Mouse (Mus musculus) cerebellum, adult 9-11 months (tissue): ENCODE data around the gene Acvrl1.

Experiments
- DNase-seq: peaks from one replicate; pipeline ENCODE4 v3.0.0; 2022

The Acvrl1 gene

DNA sequence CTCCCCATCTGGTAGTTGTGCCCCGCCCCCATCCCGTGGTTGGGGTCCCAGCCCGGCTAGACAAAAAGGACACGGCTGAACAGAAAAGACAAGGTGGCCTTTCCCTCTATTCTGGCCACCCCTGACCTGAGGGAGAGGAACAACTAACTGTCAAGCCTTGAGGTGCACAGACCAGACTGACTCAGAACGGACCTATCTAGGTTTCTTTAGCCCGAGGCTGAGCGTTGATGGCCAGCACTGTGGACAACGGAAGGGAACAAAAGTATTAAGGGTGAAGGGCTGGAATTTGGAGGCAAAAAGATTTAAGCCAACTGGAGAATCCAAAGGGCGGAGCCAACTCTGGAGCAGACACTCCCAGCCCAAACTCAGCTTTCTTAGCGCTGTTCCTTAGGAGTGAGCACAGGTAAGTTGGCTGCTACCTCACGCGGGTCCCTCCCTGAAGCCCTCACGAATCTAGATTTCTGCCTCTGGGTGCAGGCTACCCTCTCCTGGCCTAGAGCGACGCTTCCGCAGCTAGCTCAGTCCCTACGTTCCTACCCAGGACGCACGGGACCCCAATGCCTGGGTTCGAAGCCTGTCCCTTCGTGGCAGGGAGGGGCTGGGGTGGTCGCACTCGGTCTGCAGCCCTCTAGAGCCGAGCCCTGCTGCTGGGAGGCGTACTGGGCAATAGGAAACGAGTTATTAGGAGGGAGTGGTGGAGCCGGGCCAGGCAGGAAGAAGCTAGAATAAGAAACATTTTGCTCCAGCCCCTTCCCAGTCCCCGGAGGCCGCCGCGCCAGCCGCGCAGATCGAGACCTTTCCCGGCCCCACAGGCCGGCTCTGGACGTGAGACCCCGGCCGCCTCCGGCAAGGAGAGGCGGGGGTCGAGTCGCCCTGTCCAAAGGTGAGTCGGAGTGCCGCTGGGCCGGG, at the start of gene Acvrl1:
Gene Acvrl1 (plus strand): TSS at position 342 of the 909 bp plus-strand sequence.
- DNase-seq, result no peak

DNA sequence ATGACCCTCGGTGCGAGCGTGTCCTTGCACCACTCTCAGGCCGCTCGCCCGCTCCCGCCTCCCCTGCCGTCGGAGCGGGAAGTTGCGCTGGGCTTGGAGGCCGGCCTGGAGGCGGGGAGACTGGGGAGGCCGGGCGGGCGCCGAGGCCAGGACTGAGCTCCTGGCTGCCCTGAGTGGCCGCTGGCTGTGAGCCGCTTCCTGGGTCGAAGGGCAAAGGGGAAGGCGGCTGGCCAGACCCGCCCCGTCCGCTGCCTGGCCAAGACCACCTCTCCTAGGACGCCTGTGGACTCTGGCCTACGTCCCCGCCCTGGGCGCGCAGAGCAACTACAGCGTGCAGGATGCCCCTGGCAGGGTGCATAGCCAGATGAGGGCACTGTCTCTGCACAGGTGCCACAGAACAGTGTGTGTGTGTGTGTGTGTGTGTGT, 49.6 kb upstream of the Acvrl1 start:
- peak; percentile 59 for DNase-seq

DNA sequence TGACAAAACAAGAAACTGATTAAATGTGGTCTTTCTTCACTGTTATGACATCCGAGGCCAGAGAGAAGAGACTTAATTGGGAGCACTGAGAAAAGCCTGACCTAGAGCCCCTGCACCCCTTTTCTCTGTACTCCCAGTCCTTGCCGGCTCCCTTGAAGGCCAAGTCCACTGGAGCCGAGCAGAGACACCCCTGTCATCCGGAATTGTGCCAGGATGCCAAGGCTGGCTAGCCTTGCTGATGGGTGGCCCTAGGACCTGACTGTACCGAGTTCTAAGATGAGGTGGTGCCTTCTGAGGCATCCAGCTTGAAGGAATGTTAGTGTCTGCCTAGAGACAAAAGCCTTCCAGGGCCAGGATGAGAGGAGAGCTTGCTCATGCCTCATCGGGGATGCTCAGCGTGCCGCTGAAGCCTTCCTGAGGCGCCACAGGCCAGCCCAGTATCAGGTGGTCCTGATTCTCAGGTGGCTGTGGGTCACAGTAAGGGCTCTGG, 48.2 kb upstream of the Acvrl1 start:
- DNase-seq, result no peak

DNA sequence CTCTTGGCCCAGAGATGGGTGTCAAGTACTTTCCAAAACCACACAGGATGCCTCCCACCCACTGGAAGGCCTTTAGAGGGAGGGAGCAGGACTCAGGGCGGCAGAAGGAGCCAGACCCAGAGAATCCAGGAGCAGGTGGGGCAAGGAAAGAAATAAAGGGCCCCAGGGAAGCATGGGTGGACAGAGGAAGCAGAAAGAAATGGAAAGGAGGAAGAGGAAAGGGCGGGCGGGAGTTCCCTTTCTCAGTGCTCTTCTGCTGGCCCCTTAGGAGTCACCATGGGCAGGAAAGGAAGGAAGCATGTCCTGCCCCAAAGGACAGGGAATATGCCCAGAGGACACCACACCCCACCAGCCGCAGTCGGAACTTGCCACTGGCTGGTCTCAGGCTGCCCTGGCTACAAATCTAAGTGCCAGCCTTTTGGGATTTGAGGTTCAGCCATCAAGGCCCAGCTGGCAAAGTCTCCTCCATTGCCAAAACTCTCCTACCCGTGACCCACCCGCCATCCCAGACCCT, 47.2 kb upstream of the Acvrl1 start:
- DNase-seq, result no peak

DNA sequence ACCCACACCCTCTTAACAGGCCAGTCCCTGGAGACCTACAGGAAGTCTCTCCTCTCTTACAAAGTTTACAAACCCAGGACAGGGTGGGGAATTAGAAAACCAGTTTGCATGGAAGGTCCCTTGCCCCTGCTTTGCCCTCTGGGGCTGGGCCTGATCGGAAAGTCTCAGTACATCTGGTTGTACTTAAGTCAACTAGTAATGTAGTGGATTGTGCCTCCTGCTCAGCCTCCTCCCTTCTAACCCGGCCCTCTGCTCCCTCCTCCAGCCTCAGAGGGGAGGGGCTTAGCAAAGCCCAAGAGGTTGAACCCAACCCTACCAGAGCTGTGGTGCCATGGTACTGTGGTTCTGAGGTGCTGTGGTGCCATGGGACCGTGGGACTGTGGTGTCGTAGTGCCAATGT, 46.1 kb upstream of the Acvrl1 start:
- DNase-seq, result no peak

DNA sequence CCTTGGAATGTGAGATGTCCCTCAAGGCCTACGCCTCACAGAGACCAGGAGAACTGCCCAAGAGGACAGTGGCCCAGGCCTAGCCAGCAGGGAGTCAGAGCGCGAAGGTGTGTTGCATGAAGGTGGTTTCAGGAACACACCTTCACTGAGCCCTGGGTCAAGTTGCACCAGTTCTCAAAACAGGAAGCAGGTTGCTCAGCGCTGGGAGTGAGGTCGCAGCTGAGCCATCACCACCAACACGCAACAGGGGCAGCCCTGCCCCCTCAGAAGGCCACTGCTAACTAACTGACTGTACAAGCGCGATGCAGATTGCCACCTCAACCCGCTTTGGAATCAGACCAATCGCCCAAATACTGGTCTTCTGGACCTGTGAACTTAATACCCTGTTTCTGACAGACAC, 43.8 kb upstream of the Acvrl1 start:
- DNase-seq, result no peak

DNA sequence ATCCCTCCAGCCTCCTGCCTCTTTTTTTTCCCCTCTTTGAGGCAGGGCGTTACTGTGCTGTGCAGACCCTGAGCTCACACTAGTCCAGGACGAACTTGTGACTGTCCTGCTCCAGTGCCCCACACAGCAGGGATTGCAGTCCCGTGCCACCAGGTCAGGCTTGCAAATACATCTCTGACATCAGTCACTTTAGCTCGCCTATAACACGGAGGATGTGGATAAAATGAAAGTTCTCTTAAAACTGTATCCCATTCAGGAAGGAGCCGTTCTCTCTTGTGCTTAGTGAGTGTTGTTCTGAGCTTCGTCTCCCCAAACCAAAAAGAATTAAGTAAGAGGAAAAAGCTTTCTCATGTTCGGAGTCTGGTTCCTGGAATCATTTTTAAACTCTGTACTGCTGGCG, 41.9 kb upstream of the Acvrl1 start:
- no peak for DNase-seq

DNA sequence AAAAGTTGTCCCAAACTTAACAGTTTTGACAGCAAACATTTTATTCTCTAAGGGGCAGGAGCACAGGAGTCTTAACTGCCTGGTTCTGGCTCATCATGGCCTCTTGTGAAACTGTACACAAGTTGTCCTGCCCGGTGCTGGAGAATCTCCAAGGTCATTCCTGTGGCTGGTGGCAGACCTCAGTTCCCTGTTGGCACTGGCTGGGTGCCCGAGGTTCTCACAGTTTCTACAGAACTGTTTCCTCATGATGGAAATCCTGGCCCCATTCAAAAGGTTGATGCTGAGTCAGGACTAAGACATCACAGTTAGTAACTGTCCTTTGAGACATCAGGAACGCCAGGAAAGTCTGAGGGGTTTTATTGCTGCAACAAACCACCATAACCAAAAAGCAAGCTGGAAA, 41.4 kb upstream of the Acvrl1 start:
- no peak for DNase-seq

DNA sequence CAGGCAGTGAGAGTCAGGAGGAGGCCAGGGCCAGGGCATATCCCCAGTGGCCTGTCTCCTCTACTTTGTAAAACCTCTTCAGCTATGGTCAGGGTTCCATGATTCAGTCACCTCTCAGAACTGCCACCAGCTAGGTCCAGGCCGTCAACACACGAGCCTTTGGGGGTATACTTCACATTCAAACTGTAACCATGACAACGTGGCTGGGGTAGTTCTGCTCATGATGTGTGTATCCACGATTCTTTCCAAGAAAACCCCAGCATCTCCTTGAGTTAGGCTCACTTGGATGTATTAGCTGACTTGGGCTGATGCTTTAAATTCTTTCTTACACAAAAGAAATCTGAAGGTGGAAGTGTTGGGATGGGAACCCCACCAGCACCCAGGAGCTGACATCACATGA, 40.0 kb upstream of the Acvrl1 start:
- no peak for DNase-seq

DNA sequence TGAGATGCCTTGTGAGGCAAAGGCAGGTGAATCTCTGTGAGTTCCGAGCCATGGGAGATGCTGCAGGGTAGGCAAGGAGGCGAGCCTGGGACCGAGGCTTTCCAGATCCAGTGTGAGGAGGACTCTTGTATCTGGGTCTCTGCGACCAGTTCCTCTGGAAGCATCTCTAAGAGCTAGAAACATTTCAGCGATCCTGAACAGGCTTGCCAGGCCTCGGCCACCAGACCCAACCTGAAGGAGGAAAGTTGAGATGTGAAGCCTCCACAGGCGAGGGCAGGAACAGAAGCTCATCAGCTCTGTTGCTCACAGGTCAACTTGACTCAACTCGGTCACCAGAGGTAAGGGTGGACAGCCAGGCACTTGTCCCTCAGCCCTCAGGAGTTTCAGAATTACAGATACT, 36.8 kb upstream of the Acvrl1 start:
- no peak for DNase-seq

DNA sequence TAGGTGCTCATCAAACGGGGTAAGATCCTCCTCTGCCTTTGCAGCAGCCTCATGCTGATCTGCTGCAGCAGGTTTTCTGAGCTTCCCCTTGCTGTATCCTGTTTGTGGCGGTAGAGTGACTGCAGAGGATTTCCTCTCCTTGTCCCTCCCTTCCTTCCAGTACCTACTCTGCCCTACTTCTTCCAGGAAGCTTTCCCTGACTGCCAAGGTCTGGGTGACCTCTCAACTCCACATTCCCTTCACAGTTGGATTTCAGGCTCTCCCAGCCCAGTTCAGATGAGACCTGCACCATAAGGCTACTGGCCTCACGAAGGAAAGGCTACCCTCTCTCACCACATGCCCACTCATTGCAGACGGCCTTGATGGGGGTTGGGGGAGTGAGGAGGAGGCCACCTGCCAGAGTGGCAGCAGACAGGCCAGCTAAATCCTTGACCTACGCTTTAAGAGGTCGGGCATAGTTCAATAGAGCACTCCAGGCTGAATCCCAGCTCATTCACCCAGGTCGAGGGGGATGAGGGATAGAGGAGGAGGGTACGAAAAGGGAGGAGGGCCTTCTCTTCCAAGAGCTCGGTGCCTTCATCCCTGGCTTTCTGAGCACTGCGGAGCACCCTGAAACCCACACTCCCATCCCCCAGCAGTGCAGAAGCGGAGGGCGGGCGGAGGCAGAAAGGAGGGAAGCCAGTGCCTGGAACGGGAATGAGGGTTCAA, 36.0 kb upstream of the Acvrl1 start:
- DNase-seq, result no peak

DNA sequence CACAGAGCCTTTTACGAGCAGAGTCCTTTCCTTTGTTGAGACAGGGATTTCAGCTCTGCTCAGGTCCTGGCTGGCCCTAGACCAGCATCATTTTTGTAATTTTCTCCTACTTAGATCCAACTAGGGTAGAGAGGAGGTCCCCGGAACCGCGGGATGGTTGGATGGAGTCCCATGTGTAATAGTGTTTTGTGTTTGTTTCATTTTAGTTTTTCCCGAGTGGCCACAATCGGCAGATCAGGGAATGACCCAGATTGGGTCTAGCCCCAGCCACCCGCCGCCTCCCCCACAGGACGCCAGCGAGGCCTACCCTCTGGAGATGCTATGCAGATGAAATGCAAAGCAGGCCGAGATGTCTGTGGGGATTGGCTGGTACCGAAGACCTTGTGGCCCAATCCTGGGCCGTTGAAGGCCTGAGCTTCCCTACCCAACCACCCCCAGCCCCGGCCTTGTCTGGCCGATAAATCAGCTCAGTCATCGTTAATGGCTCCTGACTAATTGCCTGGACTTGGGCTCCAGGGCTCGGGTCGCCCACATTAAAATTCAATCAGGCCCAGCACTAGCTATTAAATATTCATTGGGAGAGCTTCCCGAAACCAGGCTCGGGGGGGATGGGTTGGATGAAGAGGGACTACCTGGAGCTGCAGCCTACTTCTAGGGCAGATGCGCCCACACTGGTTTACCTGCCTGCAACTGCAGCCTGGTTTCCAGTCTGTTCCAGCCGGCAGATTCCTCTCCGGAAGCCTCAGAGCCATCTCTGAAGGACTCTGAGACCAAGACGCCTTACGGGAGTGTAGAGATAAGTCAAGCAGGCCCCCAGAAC, 35.3 kb upstream of the Acvrl1 start:
- DNase-seq, result peak; percentile 51

DNA sequence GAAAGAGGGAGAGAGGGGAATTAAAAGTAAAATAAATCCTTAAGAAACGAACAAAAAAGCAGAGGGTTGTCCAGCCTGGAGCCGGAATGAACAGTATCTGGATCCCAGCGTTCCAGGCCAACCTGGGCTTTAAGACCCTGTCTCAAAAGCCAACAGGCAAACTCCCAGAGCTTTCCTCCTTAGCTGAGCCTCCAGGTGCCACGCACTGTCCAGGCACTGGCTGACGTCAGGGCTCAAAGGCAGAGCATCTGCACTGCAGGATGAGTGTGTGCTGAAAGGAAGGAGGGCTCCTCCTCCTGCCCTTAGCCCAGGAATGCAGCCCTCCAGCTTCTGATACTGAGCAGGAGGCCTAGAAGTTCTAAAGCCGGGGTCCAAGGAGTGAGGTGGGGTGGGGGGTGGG, 34.3 kb upstream of the Acvrl1 start:
- DNase-seq, result no peak

DNA sequence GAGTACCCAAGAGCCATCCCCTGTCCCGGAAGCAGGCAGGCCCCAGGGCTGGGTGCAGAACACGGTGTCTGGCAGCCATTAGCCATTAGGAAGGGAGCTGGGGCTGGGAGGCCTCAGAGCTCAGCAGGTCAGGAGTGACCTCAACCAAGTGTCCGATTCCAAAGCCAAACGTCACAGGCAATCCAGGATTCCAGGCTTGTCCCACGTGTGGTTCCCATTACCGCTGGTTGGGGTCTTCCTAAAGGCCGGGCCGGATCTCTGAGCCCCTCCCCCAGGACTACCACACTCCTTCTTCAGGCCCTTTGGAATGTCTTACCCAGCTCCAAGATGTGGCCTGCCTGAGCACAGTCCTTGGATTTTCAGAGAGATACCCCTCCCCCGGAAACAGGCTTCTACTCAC, 33.3 kb upstream of the Acvrl1 start:
- no peak for DNase-seq

DNA sequence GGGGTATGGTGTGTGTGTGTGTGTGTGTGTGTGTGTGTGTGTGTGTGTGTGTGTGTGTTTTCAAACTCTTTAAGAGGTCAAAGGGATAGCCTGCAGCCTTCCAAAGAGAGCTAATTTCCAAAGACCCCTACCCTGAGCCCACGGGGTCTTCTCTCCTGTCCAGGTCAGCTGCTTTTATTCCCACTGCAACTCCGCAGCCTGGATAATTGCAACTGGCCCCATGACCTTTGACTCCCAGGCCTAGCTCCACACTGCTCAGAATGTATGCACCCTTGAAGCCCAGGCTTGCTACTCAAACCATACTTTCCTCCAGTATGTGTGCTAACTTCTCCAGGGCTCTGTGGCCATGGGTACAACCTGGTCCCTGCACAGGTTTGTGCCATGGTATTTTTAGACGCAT, 32.9 kb upstream of the Acvrl1 start:
- no peak for DNase-seq

DNA sequence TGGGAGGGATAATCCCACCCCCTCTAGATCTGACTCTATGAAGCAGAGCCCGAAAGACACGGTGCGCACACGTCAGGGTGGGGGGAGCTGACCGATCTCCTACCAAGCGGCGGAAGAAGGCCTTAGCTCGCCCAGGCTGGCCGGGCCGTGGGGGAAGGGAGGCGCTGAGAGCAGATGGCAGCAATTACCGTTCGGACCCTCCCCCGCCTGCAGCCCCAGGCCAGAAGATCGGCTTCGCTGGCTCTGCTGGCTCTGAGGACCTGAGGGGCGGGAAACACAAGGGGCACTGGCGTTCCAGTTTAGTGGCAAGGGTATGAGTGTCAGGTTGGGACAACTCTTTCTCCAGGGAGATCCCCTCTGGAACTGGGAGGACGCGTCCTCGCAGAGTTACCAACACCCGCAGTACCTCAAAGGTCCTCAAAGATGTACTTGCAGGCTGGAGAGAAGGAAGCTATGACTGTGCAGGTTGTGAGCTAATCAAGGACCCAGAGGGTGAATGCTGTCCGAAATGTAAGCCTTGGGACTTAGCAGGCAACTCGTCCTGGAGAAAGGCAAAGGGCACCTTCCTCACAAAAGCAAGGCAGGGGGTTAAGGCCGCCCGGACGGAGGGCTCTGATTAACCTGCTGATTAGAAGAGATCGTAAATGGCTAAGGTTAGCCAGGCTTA, 30.2 kb upstream of the Acvrl1 start:
- no peak for DNase-seq

DNA sequence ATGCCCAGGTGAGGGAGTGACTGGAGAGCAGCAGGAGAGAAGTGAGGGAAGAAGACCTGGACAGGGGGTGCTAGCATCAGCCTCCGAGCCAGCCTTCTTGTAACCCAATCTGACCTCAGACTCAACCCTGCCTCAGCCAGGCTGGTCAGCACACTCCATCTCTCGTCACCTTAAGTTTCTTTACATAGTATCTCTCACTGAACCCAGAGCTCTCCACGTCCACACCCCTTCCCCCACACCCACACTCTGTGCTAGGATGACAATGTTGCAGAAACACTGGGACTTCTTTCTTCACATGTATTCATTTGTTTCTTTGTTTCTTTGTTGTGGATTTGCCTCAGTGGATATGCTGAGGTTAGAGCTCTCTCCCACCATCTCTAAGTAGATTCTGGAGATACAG, 27.3 kb upstream of the Acvrl1 start:
- DNase-seq, result no peak

DNA sequence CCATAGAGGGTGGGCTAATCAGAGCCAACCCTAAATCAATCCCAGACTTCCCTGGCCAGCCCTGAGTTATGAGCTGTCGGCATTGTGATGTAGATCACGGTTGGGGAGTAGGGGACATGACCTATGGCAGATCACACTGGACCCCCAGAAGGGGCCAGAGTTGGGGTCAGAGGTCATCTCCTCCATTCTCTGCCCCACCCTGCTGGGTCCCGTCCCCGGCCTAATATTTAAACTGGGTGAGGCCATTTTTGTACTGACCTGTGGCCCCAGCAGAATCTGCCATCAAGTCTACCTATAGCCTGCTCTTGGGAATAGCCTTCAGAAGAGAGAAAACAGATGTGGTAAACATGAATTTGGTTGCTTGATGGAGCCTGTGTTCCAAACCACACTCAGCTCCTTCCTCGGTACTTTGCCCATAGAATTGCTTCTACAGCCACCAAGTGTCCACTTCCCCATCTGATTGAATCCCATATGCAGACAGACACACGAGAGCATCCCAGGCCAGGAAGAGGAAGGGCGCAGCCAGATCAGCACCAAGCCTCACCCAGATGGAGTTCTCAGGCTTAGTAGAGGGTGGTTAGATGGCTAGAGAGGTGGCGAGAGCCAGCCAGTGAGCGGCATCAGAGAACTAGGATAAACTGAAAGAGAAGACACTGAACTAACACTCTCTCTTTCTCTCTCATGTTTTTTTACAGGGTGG, 24.6 kb upstream of the Acvrl1 start:
- DNase-seq, result no peak

DNA sequence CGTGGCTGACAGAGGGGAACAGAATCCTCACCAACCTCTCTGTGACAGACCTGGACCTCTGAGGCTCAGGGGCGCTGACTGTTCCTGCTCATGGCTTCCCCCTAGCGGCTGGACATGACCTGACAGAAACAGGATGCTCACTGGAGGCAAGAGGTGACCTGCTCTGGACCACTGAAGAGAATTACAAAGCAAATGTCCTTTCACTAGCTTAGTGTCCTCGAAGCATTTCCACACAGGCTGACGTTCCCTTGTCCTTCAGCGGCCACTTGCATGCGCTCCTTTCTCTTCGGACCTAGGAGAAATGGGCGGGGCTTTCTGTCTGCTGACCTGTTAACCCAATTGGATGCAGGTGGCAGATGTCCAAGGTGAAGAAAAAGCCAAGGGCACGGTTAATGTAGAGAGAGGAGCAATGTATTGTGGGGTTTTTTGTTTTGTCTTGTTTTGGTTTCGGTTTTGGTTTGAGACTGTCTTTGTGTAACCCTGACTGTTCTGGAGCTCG, 22.8 kb upstream of the Acvrl1 start:
- DNase-seq, result peak; percentile 69

DNA sequence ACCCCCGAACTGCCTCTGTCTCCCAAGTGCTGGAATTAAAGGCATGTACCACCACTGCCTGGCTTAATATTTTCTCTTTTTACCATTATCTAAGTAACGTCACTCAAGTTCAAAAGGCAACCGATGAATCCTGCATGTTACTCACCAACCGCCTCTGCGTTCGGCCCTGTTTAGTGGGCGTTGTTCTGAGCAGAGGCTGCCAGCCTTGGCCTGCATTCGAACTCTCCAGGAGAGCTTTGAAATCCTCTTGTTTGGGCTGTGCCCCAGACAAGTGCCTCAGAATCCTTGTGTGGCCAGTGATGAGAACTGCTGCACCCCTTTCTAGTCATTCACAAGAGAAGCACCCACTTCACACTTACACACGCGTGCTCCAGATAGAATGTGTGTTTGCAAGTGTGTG, 22.3 kb upstream of the Acvrl1 start:
- DNase-seq, result no peak

DNA sequence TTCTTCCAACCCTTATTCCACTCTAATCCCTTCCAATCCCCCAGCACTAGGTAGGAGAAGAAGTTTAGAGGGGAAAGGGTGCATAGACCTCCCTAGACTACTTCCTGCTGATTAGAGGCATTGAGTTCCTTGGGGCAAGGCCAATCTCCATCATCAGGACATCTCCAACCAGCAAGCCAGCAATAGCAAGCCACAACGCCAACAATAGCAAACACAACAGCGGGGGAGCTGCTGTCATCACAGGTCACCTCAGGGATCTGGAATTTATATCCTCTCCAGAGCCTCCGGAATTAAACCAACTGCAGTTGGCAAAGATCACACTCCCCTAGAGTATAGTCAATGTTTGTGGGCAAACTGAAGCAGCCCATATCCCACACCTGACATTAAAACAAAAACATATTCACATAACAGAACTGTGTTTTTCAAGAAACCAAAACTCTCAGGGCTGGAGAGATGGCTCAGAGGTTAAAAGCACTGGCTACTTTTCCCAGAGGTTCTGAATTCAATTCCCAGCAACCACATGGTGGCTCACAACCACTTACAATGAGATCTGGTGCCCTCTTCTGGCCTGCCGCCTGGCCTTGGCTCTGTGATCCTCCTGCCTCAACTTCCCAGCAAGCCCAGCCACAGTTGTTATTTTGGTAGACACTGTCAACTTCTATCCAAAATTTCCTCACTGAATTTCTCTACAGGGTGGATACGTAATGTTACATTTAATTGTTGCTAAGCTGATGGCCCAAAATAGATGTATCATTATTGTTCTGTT, 20.2 kb upstream of the Acvrl1 start:
- no peak for DNase-seq
